Mouse (Mus musculus) v-Abl transformed pro-B cells (cell line): Measurements from ENCODE around the gene Ercc8.

Source experiments
- in situ Hi-C, 2 experiments: fragments of 400-800 bp; cut with MboI; formaldehyde crosslinking; loops; one replicate each; pipeline ENCODE4 v1.15.1; 2025; ENCODE audit not compliant: unreplicated experiment in 2 of 2

The Ercc8 gene

DNA sequence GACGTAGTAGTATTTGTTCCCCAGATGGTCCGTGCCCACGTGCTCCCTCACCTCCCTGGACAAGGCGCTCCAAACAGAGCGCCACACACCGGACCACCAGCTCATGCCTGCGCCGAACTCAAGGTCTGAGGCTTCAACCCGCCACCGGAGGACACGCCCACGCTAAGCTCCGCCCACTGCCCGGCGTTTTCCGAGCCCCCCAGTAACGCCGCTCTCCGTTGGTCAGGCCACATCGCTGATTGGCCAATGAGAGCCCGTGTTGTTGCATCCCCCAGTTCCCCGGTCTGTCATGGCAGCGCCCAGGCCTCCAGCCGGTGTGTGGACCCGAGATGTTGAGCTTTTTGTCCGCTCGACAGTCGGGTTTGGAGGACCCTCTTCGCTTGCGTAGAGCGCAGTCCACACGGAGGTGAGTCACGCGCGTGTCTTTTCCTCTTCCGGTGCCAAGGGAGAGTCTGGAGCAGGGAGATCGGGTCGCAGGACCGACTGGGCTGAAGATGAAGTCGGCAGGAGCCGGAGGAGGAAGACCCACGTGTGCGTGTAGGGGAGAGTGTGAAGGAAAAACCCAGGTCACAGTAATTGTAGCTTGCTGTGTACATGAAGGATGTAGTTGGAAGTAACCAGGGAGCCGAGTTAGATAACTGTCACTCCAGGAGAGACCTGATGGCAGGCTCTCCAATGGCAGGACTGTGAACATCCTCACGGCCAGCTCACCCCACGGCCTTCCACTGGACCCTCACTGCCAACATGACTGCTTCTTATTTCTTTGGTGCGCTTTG lies at the start of gene Ercc8, which contains the start of gene Ndufaf2:
Gene Ercc8, plus strand, starts transcription at position 267 of the 776 bp plus-strand sequence.
Gene Ndufaf2, minus strand, starts transcription at position 159 of the 776 bp plus-strand sequence.
- in situ Hi-C loops: loop anchor here (5.0 to 25.0 kb wide), 6 partner anchors 984 to 1221 kb away; partner anchors contain the start of genes Dimt1 (in 2 of the 2) and Ipo11 (in 1 of the 2)

DNA sequence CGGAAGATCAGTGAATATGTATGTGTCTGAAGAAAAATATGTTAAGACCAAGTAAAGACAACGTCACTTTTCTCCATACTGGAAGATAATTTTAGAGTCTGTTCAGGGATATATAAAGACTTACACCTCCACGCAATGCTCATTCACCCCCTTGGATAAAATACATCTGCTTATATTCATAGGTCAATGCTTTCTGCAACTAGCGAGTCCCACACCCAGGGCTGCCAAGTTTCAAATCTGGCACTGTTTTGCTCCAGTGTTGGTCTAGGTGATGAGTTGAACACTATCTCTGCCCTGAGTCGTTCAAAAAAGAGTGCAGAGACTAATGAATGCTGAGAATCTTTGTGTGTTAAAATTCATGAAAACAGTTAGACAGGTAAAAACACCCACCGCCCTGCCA lies 47.6 kb upstream of the Ercc8 start:
- in situ Hi-C loops: no loop called here

DNA sequence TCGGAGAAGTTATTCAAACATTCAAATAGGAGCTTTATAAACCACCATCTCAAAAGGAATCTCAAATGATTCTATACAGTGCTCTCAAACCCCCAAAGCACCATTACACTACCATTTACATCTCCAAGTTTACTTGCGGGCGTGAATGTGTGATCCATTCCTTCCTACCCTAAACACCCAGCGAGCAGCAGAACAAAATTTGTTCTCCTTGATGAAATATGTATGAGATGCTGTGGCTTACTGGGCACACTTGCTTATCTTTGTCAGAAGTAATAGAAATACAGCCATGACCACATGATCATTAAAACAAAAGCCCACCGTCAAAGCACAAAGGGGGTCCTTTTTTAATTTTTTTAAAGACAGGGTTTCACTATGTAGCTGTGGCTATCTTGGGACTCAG lies 45.0 kb upstream of the Ercc8 start:
- in situ Hi-C loops: no loop called here

DNA sequence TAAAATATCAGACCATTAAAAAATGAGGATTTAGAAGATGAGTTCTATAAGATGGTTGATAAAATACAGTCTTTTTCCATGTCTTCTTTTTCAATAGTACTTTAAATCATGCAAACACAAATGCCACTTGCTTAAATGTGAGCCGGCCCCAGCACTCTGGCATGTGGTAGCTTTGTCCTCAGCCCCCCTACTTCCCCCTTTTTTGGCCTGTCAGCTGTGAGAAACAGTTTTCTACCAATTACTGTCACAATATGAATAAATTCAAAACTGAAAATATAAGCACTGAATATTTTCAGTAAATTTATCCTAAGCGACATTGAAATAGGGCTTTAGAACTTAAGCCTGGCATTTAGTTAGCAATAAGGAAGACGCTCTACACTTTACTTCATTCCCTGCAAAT lies 44.3 kb upstream of the Ercc8 start:
- in situ Hi-C loops: no loop called here

DNA sequence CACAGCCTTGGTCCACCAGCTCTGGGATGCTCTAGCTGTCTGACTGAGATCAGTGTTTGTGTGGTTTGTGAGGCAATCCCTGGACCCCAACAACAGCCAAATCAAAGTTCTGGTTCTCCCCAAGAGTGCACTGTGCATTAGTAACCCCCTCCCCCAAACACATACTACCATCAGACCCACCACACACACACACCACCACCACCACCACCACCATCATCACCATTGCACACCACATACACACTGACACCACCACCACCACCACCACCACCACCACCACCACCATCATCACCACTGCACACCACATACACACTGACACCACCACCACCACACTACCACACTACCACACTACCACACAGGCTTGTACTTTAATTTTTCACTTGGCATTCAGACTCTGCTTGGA lies 40.9 kb upstream of the Ercc8 start:
- in situ Hi-C loops: no loop called here

DNA sequence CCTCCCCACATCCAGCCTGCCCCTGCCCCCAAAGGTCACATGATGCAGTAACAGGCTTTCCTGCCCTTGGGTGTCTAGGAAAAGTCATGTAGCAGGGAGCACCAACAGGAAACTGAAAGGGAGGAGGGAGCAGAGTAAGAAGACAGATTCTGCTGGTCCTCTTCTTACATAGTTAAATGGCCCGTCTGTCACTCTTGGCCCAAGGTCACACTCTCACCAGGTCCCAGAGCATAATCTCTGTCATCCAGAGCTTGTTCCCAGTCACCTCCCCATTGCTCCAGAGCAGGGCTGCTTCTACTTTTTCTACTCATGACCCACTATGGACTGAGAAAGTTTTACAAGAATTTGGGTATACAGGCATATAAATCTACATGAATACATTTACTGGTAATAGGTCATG lies 40.3 kb upstream of the Ercc8 start:
- in situ Hi-C loops: no loop called here

DNA sequence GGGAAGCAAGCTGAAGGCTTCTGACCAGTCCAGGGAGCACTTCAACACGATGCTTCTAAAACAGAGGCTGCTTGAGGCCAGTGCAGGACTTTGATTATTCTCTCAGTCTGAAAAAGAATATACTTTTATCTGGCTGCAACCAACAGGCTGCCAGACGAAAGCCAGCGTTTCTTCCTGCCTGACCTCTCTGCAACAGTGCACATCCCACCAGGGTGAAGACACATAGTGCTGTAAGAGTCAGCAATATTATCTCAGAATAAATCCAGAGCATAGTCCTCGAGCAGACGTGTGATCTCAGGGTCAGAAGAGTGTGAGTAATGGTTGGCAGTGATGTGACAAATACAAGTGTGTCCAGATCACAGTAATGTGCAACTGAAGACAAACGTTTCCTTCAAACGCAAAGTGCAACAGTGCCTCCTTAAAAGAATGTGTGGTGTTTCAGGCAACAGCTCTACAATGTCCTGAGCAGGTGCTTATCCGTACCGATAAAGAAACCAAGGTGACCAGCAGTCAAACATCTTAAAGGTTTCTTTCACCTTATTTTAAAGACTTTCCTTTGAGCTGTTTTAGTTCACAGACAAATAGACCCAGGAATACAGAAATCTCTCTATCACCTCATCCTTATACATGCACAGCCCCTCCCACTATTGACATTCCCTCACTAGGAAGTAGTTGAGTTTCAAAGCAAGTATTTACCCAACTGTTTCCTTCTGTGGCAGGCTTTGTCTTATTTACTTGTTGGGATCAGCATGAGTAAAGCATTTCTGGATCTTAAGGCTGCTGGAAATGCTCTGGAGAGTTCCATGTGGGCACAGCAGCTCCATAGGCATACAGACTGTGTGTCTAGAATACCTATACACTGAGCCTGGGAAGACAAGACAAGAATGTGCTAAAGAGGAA lies 38.9 kb upstream of the Ercc8 start:
- in situ Hi-C loops: loop anchor here (10.0 kb wide), 1 partner anchor 75 kb away; the partner anchor contains the start of gene Smim15 (in 2 of the 2)

DNA sequence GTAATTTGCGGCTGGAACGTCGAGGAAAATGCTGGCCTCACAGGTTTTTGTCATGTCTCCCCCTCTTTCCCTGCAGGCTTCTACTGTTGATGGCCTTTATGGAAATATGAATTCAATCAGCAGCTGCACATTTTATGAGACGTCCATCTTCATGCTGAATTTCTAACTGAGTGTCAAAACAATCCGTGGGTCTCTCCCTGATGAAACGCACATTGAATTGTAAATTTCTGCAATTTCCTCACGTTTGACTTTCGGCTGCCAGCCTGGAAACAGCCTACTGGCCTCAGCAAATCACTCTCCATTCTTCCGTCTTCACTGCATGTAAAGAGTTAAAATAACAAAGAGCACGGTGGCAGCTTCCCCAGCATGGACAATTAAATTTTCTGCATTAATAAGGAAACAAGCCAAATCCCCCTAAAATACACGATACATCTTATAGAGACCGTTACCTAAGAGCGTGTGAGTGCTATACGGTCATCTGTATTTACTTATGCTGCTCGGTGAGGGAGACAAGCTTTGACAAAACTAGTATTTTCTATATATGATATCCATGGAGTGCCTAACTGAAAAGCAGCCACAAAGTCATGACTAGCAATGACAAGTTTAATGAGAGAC lies 35.3 kb upstream of the Ercc8 start:
- in situ Hi-C loops: loop anchor here (10.0 kb wide), 1 partner anchor 78 kb away; the partner anchor contains the start of gene Smim15 (in 2 of the 2)

DNA sequence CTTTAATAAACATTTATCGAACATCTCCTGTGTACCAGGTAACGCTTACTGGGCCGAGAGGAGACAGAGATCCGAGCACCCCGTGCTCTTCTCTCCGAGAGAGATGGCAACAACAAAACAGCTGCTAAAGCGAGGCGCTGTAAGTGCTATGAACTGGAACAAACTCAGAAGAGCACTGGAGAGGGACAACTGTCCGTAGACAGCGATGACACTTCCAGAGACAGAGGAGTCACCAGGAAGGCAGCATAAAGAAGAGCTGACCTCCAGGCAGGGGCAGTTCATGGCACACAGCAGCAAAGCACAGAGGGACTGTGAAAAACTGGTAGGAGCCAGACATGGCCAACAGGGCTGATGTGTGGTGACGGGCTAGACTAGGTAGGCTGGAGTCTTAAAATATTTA lies 34.4 kb upstream of the Ercc8 start:
- in situ Hi-C loops: loop anchor here (10.0 kb wide), 1 partner anchor 79 kb away; the partner anchor contains the start of gene Smim15 (in 2 of the 2)

DNA sequence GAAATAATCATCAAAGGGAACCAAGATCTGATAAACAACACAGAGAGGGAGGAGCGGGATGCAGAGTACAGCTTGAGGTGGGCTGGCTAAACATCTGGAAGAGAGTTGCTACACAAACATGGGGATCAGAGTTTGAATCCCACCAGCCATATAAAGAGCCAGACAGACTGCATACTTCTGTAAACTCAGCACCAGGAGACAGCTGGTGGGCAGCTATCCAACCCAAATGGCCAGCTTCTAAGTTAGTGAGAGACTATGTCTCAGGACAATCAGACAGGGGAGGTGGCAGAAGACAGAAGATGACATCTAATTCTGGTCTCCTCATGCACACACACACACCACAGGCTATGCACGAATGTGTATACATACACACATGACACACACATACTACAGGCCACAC lies 32.3 kb upstream of the Ercc8 start:
- in situ Hi-C loops: loop anchor here (10.0 to 25.0 kb wide), 2 partner anchors 81 to 664 kb away; partner anchors contain the start of gene Smim15 (in 2 of the 2)

DNA sequence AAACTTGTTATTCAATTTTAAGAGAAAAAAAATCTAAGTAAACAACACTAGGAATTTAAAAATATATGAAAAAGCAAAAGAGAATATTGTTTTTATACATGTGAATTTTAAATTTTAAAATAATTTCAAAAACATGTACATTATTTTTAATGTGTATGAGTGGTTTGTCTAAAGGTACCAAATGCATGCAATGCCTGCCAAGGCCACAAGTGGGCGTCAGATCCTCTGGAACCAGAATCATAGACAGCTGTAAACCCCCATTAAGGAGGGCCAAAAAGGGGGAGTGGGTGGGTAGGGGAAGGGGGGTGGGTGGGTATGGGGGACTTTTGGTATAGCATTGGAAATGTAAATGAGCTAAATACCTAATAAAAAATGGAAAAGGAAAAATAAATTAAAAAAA lies 31.4 kb upstream of the Ercc8 start:
- in situ Hi-C loops: loop anchor here (10.0 to 25.0 kb wide), 2 partner anchors 82 to 665 kb away; partner anchors contain the start of gene Smim15 (in 2 of the 2)

DNA sequence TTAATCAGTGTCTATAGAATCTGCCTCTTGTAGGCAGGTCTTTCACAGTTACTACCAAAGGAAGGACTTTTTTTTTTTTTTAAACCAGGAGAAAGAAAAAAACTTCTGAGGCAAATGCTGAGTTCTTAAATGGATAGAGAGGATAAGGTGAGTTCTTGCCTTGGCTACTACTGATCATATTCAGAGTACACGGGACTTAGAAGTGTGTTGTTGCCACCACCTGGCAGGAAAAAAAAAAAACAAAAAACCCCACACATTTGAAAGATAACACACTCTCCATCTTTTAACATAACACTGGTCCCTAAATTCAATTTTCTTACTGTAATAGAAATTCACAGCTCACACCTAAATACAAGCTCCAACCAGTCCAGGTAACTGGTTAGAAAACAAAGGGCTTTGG lies 30.6 kb upstream of the Ercc8 start:
- in situ Hi-C loops: loop anchor here (10.0 to 25.0 kb wide), 2 partner anchors 83 to 666 kb away; partner anchors contain the start of gene Smim15 (in 2 of the 2)

DNA sequence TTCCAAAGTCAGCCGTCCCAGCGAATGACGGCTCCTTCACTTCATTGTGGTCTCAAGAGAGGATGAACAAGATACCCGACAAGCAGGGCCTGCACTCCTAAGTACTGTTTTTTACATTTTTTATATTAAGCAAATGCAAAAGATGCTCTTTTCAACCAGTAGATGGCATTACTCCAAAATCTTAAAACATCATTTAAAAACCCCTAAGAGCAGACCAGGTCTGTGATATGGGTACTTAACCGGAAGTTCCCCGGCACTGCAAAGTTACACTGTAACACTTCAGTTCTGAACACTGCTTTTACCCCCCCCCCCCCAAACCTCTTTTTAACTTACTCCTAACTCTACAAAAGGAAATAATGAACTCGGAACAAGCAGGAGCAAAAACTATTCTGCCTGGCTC lies 29.5 kb upstream of the Ercc8 start:
- in situ Hi-C loops: loop anchor here (10.0 to 25.0 kb wide), 2 partner anchors 84 to 667 kb away; partner anchors contain the start of gene Smim15 (in 2 of the 2)

DNA sequence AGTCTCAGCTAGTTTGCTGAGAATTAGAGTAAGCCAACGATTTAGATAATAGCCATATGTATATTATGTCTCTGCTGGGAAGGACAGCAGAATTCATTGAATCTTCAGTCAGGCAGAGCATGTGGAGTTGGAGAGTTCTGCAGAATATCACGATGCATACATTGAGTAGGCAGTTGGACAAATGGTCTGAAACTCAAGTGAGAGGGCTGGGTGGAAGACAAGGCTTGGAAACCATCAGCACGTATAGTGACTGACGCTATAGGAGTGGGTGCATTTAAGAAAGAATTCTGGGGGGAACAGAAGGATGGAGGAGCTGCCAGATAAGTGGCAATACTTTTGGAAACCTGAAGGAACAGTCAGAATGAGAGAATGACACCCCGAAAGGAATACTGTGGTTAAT lies 27.8 kb upstream of the Ercc8 start:
- in situ Hi-C loops: loop anchor here in 1 of 2 experiments (25.0 kb wide), 1 partner anchor 668 kb away; no protein-coding TSS in a partner anchor

DNA sequence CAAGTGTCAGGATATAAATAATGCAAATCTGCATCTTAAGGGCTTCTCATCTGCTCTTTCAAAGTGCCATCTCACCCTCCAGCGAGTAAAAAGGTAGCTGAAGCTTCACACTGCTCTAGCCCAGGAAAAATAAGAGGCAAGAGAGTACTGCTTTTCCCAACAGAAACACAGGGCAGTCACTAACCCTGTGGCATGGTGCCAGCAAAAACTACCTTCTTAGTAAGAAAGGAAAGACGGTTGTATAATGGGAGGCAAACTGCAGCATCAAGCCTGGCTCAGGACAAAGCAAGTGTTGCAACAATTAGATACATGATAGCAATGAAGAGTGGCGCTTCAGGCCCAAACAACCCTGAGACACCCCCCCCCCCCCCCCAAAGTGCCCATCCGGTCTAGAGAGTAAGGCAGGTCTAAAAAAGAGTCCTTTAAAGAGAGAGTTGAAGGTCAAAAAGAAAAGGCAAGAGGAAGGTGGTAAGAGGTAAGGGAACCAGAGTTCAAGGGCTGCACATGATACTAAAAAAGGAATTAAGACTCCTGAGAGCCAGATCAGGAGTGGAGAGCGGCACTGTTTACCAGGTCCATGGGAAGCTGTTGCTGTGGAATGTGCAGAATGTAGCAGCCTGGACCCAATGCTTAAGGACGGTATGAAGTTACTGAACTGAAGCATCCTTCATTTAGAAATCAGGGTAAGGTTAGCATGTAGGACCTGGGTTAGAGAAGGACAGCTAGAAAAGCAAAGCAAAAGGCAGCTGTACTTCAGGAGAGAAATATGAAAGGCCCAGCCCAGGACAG lies 26.3 kb upstream of the Ercc8 start:
- in situ Hi-C loops: loop anchor here in 1 of 2 experiments (25.0 kb wide), 1 partner anchor 670 kb away; no protein-coding TSS in a partner anchor

DNA sequence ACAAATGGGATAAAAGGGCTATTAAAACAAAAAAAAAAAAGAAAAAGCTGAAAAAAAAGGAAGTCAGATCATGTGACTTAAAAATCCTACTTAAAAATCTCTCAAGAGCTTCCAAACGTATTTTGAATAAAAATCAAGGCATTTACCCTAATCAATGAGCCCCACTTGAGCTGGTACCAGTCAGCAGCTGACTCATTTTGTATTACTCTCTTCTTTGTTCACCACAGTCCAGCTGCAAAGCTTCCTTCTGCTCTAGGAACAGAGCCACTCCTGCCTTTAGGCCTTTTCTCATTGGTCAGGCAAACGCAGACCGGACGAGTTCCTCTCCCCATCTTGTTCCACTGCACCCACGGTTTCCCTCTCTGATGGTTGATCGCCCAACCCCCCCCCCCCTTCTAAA lies 22.9 kb upstream of the Ercc8 start:
- in situ Hi-C loops: loop anchor here in 1 of 2 experiments (25.0 kb wide), 1 partner anchor 673 kb away; no protein-coding TSS in a partner anchor

DNA sequence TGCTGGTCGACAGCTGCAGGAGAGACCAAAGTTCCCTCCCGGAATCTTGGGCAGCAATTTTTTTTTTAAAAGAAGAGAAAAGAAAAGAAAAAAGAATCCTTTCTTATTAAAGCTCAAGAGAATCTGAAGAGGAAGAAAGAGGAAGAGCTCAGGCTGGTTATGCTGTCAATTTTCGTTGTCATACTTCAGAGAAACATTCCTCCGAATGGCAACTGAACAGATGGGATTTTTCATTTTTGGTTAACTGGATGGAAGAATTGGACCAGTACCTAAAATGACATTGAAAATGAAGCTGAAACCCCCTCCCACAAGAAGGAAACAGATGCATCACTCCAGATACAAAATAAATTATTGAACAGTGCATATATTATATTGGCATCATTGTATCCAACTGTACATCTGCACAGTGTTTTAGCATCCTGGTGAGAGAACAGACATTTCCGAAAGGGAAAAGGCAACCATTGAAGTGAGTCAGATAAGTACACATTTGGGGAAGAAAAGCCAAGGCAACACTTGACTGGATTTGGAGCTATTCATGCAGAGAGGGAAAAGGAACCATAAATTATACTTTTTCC lies 20.0 kb upstream of the Ercc8 start:
- in situ Hi-C loops: loop anchor here in 1 of 2 experiments (25.0 kb wide), 1 partner anchor 676 kb away; no protein-coding TSS in a partner anchor

DNA sequence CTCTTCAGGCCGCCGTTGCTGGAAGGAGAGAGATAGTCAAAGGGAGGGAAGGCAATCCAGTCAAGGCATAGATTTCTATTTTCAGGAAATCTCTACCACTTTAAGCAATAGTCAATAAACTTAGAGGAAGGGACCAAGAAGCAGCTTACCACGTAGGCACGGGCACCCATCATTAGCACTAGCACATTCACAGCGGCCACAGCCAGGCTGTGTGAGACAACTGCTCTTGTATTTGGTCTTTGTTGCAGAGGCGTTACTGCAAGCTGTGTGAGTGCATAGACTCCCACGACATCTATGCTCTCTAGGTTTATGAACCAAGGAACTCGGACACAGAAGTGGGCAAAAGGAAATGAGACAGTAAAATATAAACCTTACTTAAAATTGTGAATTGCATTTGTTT lies 14.4 kb upstream of the Ercc8 start:
- in situ Hi-C loops: loop anchor here (10.0 to 25.0 kb wide), 2 partner anchors 682 to 809 kb away; no protein-coding TSS in a partner anchor

DNA sequence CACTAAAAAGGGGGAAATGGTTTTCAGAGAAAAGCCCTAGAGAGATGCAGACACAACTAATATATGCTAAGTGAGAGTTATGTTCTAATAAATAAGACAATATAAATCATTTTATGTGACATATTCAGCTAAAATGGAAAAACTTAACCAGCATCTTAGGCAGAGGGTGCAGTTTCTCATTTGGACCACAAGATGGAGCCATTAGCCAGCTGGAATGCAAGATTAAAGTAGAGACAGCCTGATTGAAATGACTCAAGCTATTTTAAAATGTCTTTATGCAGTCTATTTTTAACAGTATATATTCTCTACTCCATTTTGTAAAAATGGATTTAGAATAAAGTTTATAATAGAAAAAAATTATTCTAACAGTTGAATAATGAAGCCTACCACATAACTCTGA lies 6.7 kb upstream of the Ercc8 start:
- in situ Hi-C loops: loop anchor here (10.0 to 25.0 kb wide), 4 partner anchors 977 to 1214 kb away; partner anchors contain the start of genes Dimt1 (in 2 of the 2) and Ipo11 (in 1 of the 2)
